Mouse (Mus musculus): ENCODE data around the gene Rasal2. TPM values are rescaled to one million over a fixed set of nuclear protein-coding genes. Genes with fewer than 3 reads are reported as not detected.
"Not testable (repeated sequence)": the region's sequence is repeated elsewhere in the genome, so short reads cannot be mapped to it uniquely, and the experiment has no call there.

Gene Rasal2
- polyA plus RNA-seq, 1 experiment from 2014 or later, result 3.8 TPM

DNA sequence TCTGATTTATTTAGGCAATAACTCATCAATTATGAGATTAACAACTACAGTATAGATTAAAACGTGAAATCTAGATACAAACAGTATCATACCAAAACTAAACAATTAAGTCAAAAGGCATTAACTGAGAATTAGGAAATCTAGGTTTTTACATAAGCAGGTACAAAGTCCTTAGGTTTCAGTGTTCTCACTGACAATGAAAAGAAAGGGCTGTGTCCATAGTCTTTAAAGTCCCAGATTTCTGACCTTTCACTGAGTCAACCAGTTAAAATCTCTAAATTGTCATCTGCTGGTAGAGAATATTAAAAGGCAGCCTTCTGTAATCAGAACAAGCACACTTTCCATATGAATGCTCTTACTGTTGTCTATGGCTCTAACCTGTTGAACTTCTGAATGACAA is 156.6 kb downstream of the Rasal2 start:
- WGBS (ENCODE audit: insufficient replicate concordance), result 63% methylated on average over 1 of the region's 1 CpGs
- H3K36me3 ChIP-seq, result no peaks in the 10 kb centered on the region
- no peak overlapping the region for H3K4me2 ChIP-seq
- no peaks in the 10 kb centered on the region for H3K27me3 ChIP-seq (replicated peaks)
- no peak for ATAC-seq
- no peak overlapping the region for H3K4me3 ChIP-seq
- no peaks in the 10 kb centered on the region for H3K4me1 ChIP-seq
- H3K9me3 ChIP-seq (replicated peaks), result no peaks in the 10 kb centered on the region
- no peak overlapping the region for H3K27ac ChIP-seq
- H3K9ac ChIP-seq, result no peak overlapping the region

DNA sequence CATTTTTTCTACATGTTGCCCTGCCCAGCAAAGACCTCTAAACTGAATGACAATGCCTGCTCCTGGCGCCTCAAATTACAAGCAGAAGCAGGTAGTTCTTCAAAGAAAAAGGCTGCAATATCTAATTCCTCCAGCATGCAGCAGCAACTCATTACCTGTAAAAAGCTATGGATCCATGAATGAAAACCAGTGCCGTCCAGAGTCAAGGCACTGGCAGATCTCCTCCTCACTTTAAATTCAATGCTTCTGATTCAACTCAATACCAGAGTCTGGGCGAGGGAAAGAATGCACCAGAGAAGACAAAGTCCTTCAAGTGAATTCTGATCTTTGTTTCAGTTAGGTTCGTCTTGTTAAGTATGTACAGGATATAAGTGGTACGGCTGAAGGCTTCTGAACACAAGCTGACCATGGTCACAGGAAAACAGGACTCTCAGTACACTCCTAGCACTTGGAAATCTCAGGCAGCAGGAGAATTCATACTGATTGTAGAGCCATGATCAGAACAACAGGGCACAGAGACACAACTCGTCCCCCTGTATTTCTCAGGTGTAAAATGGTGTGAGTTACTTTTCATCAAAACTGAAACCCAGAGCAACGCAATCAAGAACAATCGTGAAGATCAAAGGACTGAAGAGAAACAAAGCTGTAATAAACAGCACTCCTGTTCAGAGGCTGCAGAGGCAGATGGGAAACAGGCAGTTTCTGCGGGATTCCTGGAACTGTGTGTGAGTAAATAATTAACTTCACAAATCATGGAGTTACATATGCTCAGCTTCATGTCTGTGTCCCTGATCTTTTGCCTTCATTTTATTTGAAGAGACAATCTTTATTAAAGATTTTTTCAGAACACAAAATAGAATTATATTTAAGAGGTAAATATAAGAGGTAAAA is 158.6 kb downstream of the Rasal2 start:
- no peak for ATAC-seq
- Histone ChIP-seq H3K9me3 (replicated peaks) (no peaks in the 10 kb centered on the region), H3K4me1 (no peaks in the 10 kb centered on the region), H3K36me3 (no peaks in the 10 kb centered on the region), H3K4me3 (no peak overlapping the region), H3K9ac (no peak overlapping the region), H3K27ac (no peak overlapping the region), H3K27me3 (replicated peaks) (no peaks in the 10 kb centered on the region), H3K4me2 (no peak overlapping the region)
- WGBS (ENCODE audit: insufficient replicate concordance), result 73% methylated on average over 9 of the region's 9 CpGs

DNA sequence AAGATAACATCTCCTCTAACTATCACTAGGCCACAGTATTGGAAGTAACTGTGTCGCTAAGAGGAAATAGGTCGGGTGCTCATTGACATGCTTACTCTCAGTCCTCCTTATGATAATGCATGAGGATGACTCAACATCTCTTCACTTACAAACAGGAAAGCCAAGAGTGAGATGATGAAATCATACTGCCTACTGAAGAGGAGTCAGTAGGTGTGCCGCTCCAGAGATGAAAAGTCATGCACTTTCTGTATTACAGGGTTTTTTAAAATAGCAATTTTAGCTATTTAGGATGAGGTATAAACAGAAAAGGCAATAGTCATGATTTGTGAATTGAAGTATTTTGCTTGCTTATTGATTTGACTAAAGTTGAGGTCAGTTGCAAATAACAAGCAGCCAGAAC is 164.3 kb downstream of the Rasal2 start:
- H3K27ac ChIP-seq, result no peak overlapping the region
- H3K4me2 ChIP-seq, result no peak overlapping the region
- no peak overlapping the region for H3K4me3 ChIP-seq
- no peaks in the 10 kb centered on the region for H3K9me3 ChIP-seq (replicated peaks)
- no peaks in the 10 kb centered on the region for H3K27me3 ChIP-seq (replicated peaks)
- no peaks in the 10 kb centered on the region for H3K4me1 ChIP-seq
- WGBS (ENCODE audit: insufficient replicate concordance), result 28% methylated on average over 3 of the region's 3 CpGs
- no peak overlapping the region for H3K9ac ChIP-seq
- ATAC-seq, result peak; percentile 47; the same call in 1 of the 2 replicates
- H3K36me3 ChIP-seq, result no peaks in the 10 kb centered on the region

DNA sequence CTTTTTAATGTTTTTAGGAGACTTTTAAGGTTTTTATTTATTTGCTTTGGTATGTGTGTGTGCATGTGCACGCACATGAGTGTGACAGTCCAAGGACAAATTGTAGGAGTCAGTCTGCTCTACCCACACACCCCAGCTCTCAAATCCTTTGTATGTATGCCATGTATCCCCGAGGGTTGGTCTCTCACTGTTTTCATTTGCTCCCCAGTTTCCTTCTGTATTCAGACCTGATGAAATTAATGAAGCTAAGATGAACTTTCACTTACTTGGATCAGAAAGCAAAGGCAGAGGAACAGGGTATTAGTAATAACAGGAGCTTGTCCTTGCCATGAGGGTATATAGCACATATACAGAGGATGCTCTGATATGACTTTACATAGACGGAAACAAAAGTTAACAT is 165.1 kb downstream of the Rasal2 start:
- Histone ChIP-seq H3K9ac (no peak overlapping the region), H3K36me3 (no peaks in the 10 kb centered on the region), H3K27me3 (replicated peaks) (no peaks in the 10 kb centered on the region), H3K4me2 (no peak overlapping the region), H3K4me3 (no peak overlapping the region), H3K27ac (no peak overlapping the region), H3K9me3 (replicated peaks) (no peaks in the 10 kb centered on the region), H3K4me1 (no peaks in the 10 kb centered on the region)
- ATAC-seq, result no peak
- 62% methylated on average over 3 of the region's 3 CpGs for WGBS (ENCODE audit: insufficient replicate concordance)

DNA sequence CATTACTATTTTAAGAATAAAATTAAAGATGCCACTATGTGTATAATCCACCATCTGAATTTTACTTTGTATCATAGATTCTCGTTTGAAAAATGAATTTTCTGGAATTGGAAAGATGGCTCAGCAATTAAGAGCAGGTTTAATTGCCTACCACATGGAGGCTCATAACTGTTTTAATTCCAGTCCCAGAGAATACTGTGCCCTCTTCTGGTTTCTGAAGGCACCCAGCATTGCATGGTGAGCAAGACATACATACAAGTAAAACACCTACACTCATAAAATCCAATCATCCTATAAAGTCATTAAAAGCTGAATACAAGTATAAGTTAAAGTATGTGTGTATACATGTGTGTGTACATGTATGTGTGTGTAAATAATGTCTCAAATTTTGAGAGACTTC is 165.6 kb downstream of the Rasal2 start:
- no peak overlapping the region for H3K27ac ChIP-seq
- H3K4me2 ChIP-seq, result no peak overlapping the region
- no peak overlapping the region for H3K4me3 ChIP-seq
- WGBS (ENCODE audit: insufficient replicate concordance), result 52% methylated on average over 1 of the region's 1 CpGs
- no peaks in the 10 kb centered on the region for H3K9me3 ChIP-seq (replicated peaks)
- no peak overlapping the region for H3K9ac ChIP-seq
- H3K27me3 ChIP-seq (replicated peaks), result no peaks in the 10 kb centered on the region
- H3K4me1 ChIP-seq, result no peaks in the 10 kb centered on the region
- ATAC-seq, result no peak
- H3K36me3 ChIP-seq, result no peaks in the 10 kb centered on the region

DNA sequence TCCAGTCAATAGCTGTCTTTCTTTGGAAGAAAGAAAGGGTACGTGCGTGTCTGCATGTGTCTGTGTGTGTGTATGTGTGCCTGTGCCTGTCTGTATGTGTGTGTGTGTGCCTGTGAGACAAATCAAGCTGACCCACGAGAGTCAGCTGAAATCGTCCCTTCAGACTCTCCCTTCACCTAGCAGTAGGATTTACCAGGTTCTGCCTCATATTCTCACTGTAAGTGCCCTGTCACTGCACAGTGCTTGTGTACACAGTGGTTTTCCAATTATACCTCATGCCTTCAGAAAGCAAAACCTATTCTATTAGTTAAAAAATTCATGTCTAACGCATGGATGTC is 168.0 kb downstream of the Rasal2 start:
- no peaks in the 10 kb centered on the region for H3K27me3 ChIP-seq (replicated peaks)
- ATAC-seq, result no peak
- H3K9ac ChIP-seq, result no peak overlapping the region
- no peaks in the 10 kb centered on the region for H3K9me3 ChIP-seq (replicated peaks)
- no peak overlapping the region for H3K27ac ChIP-seq
- no peak overlapping the region for H3K4me3 ChIP-seq
- no peaks in the 10 kb centered on the region for H3K4me1 ChIP-seq
- H3K36me3 ChIP-seq, result no peaks in the 10 kb centered on the region
- H3K4me2 ChIP-seq, result no peak overlapping the region
- WGBS (ENCODE audit: insufficient replicate concordance), result 54% methylated on average over 5 of the region's 5 CpGs

DNA sequence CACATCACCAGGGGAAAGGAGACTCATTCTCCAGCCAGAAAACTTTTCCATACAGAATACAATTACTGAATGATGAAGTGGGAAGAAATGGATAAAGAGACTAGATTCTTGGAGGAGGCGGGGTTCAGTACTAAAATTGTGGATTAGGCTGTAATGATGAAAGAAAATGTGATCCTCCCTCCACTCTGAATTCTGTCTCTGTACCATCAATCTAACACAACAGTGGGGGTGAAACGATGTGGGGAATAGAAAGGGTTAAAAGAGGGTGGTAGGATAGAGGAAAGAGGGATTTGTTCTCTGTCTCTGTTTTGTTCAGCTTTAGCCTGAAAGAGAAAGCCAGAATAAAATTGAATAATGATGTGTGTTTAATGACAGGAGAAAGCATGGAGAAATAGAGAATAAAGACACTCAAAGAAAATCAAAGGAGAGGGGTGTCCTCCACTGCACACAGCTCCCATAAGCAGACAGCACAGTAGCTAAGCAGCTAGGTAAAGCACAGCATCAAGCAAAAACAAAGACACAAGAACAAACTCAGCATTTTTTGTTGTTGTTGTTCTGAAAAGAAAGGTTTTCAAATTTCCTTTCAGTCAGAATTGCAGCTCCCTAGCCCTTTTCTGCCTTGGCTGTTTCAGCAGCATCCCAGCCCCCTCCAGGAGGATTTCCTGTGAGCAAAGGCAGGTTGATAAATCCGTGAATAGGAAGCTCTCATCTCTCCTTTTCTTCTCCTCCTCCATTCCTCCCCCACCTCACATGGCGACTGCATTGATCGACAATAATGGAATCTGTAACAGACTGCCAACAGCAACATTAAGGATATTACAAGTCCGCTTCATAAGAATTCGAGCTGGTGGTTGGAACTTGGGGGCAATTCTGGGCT is 168.6 kb downstream of the Rasal2 start:
- no peak overlapping the region for H3K9ac ChIP-seq
- H3K4me1 ChIP-seq, result no peaks in the 10 kb centered on the region
- H3K9me3 ChIP-seq (replicated peaks), result no peaks in the 10 kb centered on the region
- H3K4me2 ChIP-seq, result no peak overlapping the region
- no peaks in the 10 kb centered on the region for H3K27me3 ChIP-seq (replicated peaks)
- H3K4me3 ChIP-seq, result no peak overlapping the region
- ATAC-seq, result no peak
- H3K36me3 ChIP-seq, result no peaks in the 10 kb centered on the region
- H3K27ac ChIP-seq, result no peak overlapping the region
- 48% methylated on average over 7 of the region's 7 CpGs for WGBS (ENCODE audit: insufficient replicate concordance)

DNA sequence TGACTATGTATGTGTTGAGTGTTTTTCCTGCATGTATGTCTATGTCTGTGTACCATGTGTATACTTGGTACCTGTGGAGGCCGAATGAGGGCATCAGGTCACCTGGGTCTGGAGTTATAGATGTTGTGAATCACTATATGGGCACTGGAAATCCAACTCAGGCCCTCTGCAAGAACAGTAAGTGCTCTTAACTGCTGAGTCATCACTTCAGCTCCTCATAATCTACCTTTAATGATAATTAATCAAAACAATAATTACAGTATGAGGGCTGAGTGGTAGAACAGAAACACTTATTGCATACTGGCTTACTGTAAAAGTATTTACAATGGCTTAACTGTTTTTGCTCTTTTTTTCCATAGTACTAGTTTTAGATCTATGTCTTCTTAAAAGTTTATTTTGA is 172.7 kb downstream of the Rasal2 start:
- WGBS (ENCODE audit: insufficient replicate concordance), result 88% methylated on average over 1 of the region's 1 CpGs
- no peak overlapping the region for H3K27ac ChIP-seq
- no peaks in the 10 kb centered on the region for H3K36me3 ChIP-seq
- no peaks in the 10 kb centered on the region for H3K9me3 ChIP-seq (replicated peaks)
- H3K27me3 ChIP-seq (replicated peaks), result no peaks in the 10 kb centered on the region
- no peak for ATAC-seq
- H3K4me2 ChIP-seq, result no peak overlapping the region
- no peak overlapping the region for H3K9ac ChIP-seq
- peaks cover 8% of the 10 kb centered on the region for H3K4me1 ChIP-seq
- no peak overlapping the region for H3K4me3 ChIP-seq

DNA sequence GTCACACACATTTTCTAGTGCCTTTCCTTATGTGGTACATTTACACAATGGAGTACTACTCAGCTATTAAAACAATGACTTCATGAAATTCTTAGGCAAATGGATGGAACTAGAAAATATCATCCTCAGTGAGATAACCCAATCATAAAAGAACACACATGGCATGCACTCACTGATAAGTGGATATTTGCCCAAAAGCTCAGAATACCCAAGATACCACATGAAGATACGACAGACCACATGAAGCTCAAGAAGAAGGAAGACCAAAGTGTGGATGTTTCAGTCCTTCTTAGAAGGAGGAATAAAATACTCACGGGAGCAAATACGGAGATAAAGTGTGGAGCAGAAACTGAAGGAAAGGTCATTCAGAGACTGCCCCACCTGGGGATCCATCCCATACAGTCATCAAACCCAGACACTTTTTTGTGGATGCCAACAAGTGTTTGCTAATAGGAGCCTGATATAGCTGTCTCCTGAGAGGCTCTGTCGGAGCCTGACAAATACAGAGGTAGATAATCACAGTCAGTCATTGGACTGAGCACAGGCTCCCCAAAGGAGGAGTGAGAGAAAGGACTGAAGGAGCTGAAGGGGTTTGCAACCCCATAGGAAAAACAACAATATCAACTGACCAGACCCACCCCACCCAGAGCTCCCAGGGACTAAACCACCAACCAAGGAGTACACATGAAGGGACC is 175.6 kb downstream of the Rasal2 start:
- H3K27ac ChIP-seq; H3K9me3 ChIP-seq (replicated peaks); H3K9ac ChIP-seq; H3K4me3 ChIP-seq; H3K27me3 ChIP-seq (replicated peaks); H3K36me3 ChIP-seq; H3K4me2 ChIP-seq; H3K4me1 ChIP-seq: not testable (repeated sequence)
- WGBS (ENCODE audit: insufficient replicate concordance), result 50% methylated on average over 4 of the region's 4 CpGs
- ATAC-seq, result peak; percentile 69

DNA sequence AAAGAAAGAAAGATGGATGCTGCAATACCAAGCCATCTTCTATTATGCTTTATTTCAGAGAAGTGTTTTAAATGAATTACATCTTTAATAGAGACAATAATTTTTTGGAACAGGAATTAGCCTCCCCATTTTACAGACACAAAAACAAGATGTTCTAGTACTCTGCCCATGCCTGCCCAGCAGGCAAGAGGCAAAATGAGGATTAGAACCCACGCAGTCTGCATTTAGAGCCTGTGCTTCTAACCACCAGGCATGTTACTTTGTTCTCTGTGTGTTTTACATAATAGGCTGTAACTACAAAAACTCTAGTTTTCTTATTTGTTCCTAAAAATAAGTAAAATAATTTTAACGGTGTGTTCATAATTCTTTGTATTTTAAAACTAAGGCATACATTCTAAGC is 178.9 kb downstream of the Rasal2 start:
- Histone ChIP-seq H3K9ac (no peak overlapping the region), H3K36me3 (no peaks in the 10 kb centered on the region), H3K4me3 (no peak overlapping the region), H3K27me3 (replicated peaks) (no peaks in the 10 kb centered on the region), H3K9me3 (replicated peaks) (no peaks in the 10 kb centered on the region), H3K27ac (no peak overlapping the region), H3K4me1 (peaks cover 8% of the 10 kb centered on the region), H3K4me2 (no peak overlapping the region)
- no peak for ATAC-seq
- 78% methylated on average over 2 of the region's 2 CpGs for WGBS (ENCODE audit: insufficient replicate concordance)

DNA sequence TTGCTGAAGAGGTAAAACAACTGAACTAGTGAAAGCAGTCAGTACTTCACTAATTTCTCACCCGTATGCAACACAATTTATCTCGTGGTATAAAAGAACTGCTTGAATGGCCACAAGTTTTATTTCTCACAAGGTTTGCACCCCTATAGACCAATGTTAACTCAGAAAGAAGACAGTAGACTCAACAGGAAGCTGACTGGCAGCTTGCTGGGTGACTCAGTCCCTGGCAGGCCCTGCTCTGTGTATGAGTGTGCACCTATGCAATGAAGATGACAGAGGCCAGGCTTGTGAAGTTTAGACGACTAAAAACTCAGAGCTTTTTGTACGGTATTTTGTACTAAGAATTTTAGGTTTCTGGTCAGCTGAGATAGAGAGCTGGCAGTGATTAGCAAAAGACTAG is 180.0 kb downstream of the Rasal2 start:
- H3K27me3 ChIP-seq (replicated peaks), result no peaks in the 10 kb centered on the region
- no peak overlapping the region for H3K27ac ChIP-seq
- 63% methylated on average over 4 of the region's 4 CpGs for WGBS (ENCODE audit: insufficient replicate concordance)
- H3K9me3 ChIP-seq (replicated peaks), result no peaks in the 10 kb centered on the region
- no peaks in the 10 kb centered on the region for H3K36me3 ChIP-seq
- ATAC-seq, result no peak
- H3K4me1 ChIP-seq, result peaks cover 8% of the 10 kb centered on the region
- no peak overlapping the region for H3K9ac ChIP-seq
- no peak overlapping the region for H3K4me2 ChIP-seq
- no peak overlapping the region for H3K4me3 ChIP-seq

DNA sequence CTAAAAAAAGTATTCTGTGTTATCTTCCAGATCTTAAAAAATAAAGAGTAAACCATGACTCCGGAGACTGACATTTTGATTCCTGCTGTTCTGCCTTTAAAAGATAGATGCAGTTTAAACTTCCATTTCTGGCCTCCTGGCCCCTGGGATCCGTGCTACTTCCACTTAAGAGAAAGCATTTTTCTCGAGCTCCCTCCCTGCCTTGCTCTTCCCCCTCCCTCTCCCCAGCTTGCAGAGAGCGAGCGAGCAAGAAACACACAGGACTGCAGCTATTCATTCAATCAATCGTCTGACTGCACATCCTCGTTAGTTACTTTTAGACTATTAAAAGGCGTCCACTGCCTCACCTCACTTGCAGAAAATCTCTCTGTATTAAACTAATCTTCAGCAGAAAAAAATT is 181.4 kb downstream of the Rasal2 start:
- no peaks in the 10 kb centered on the region for H3K27me3 ChIP-seq (replicated peaks)
- ATAC-seq, result no peak
- no peaks in the 10 kb centered on the region for H3K36me3 ChIP-seq
- no peaks in the 10 kb centered on the region for H3K9me3 ChIP-seq (replicated peaks)
- no peak overlapping the region for H3K9ac ChIP-seq
- H3K4me2 ChIP-seq, result no peak overlapping the region
- 48% methylated on average over 8 of the region's 8 CpGs for whole genome bisulfite sequencing (ENCODE audit: insufficient replicate concordance)
- no peak overlapping the region for H3K4me3 ChIP-seq
- no peaks in the 10 kb centered on the region for H3K4me1 ChIP-seq
- H3K27ac ChIP-seq, result no peak overlapping the region
